Mouse (Mus musculus) gastrocnemius, postnatal 25 days (tissue): ENCODE results near the gene Olfr1129. TPM values are rescaled to one million over a fixed set of nuclear protein-coding genes. Genes with fewer than 3 reads are reported as not detected.
"Not testable (repeated sequence)": the region's sequence is repeated elsewhere in the genome, so short reads cannot be mapped to it uniquely, and the experiment has no call there.

Experiments used
- DNase-seq: peaks from one replicate; pipeline ENCODE4 v3.0.0; 2022
- long read RNA-seq, 2 experiments: library from polyadenylated mRNA; stranded (forward); transcript quantifications; one replicate each; pipeline ENCODE4 v2.0.0; 2021
- total RNA-seq, 2 experiments: library from RNA; stranded (reverse); gene quantifications; 1 replicate in 1 of 2; 2 replicates in 1 of 2; pipeline ENCODE4 v1.2.3; 2021

Olfr1129 gene
- total RNA-seq = not detected
- long read RNA-seq, experiment 1 = 0 reads
- long read RNA-seq, experiment 2 = 0 reads

DNA sequence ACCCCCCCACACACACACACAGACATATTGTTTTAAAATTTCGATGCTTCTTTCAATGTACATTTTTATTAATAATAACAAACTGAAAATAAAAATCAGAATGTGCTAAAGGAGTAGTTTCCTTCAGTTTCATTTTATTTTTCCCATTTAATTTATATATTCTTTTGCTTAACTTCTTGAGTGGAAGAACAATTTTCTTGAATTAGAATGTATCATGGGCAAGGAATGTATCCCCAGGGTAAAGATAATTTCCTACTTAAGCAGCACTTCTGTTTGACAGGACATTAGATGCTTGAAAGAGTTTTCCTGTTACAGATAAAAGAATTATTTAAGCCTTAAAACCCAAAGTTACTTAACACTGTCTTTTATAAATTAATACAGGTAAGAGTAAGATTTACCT, at the start of gene Olfr1129:
Olfr1129 (plus strand) TSS at position 301 of the 400 bp plus-strand sequence.
- DNase-seq = not testable (repeated sequence)

GRCm38 (mm10) chr2:87525899-87526616, 47.6 kb upstream of the Olfr1129 start:
- not testable (repeated sequence) for DNase-seq

- DNase-seq = no peak
These were observed 42.2 kb upstream of the Olfr1129 start, which contains the start of gene Olfr153 for GRCm38 (mm10) chr2:87531496-87531895. Gene Olfr153, plus strand, starts transcription at chr2:87531796.

GRCm38 (mm10) chr2:87534826-87535225, 38.9 kb upstream of the Olfr1129 start:
- DNase-seq = no peak

DNA sequence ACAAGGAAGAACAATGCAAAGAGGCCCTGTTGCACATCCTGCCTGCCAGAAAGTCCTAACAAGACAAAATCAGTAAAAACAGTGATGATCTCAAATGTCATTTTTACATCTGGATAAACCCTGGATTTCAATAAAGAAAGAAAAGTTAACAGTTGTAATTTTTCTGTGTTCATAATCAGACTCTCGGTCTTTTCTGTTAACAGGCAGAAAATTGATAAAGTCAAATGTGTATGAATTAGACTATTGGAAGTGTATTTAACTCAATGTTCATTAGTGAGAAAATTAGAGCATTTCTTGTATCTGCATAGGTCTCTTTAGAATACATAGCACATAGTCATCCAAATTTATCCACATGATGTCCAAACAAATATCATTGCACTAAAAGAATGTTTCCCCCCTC, 28.3 kb upstream of the Olfr1129 start, which contains the start of gene Olfr1128:
Olfr1128 (minus strand) TSS at position 101 of the 400 bp plus-strand sequence.
- DNase-seq = no peak

DNA sequence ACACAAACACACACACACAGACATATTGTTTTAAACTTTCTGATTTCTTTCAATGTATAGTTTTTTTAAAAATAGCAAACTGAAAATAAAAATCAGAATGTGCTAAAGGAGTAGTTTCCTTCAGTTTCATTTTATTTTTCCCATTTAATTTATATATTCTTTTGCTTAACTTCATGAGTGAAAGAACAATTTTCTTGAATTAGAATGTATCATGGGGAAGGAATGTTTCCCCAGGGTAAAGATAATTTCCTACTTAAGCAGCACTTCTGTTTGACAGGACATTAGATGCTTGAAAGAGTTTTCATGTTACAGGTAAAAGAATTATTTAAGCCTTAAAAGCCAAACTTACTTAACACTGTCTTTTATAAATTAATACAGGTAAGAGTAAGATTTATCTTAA, 32.2 kb downstream of the Olfr1129 start, which contains the start of gene Olfr1130:
Olfr1130 (plus strand) TSS at position 301 of the 400 bp plus-strand sequence.
- not testable (repeated sequence) for DNase-seq

GRCm38 (mm10) chr2:87626804-87627203, 53.1 kb downstream of the Olfr1129 start, which contains the start of gene Olfr1131:
Gene Olfr1131, plus strand, starts transcription at chr2:87627104.
- no peak for DNase-seq

Other genes starting within 250 kb of the Olfr1129 start
- not detected for gene Olfr1120, start 219.1 kb upstream of the Olfr1129 start, total RNA-seq
- not detected for gene Olfr1121, start 204.0 kb upstream of the Olfr1129 start, total RNA-seq
- not detected for gene Olfr1122, start 188.1 kb upstream of the Olfr1129 start, total RNA-seq
- gene Olfr1123, start 157.3 kb upstream of the Olfr1129 start, total RNA-seq = not detected
- gene Olfr1124, start 143.6 kb upstream of the Olfr1129 start, total RNA-seq = not detected
- gene Olfr1126, start 119.9 kb upstream of the Olfr1129 start, total RNA-seq = not detected
- not detected for gene Pramel7, start 76.8 kb upstream of the Olfr1129 start, total RNA-seq
- not detected for gene Pramel6, start 67.3 kb upstream of the Olfr1129 start, total RNA-seq
- not detected for gene Olfr153, start 42.1 kb upstream of the Olfr1129 start, total RNA-seq
- not detected for gene Olfr1128, start 28.4 kb upstream of the Olfr1129 start, total RNA-seq
- not detected for gene Olfr1130, start 32.3 kb downstream of the Olfr1129 start, total RNA-seq
- gene Olfr1131, start 53.2 kb downstream of the Olfr1129 start, total RNA-seq = not detected
- not detected for gene Olfr1132, start 63.6 kb downstream of the Olfr1129 start, total RNA-seq
- gene Olfr1133, start 73.5 kb downstream of the Olfr1129 start, total RNA-seq = not detected
- gene Olfr1134, start 84.6 kb downstream of the Olfr1129 start, total RNA-seq = not detected
- gene Olfr1135, start 99.8 kb downstream of the Olfr1129 start, total RNA-seq = not detected
- gene Olfr1136, start 120.0 kb downstream of the Olfr1129 start, total RNA-seq = not detected
- not detected for gene Olfr1137, start 139.3 kb downstream of the Olfr1129 start, total RNA-seq
- not detected for gene Olfr1138, start 166.1 kb downstream of the Olfr1129 start, total RNA-seq
- gene Olfr1140, start 169.8 kb downstream of the Olfr1129 start, total RNA-seq = not detected
- not detected for gene Olfr1141, start 180.1 kb downstream of the Olfr1129 start, total RNA-seq
- not detected for gene Olfr152, start 205.6 kb downstream of the Olfr1129 start, total RNA-seq
- gene Olfr1143, start 226.7 kb downstream of the Olfr1129 start, total RNA-seq = not detected
- not detected for gene Olfr1145, start 235.9 kb downstream of the Olfr1129 start, total RNA-seq